Mouse (Mus musculus) intestine, embryonic 16.5 days (tissue): Measurements from ENCODE around the gene Zdhhc14. TPM values are rescaled to one million over a fixed set of nuclear protein-coding genes. Genes with fewer than 3 reads are reported as not detected.
A peak's percentile ranks its signal among the peaks of the same experiment; 100 is the strongest.

Source experiments
- ATAC-seq: fragments of 200-750 bp; cut with Nextera tagmentation; 2 replicates; pipeline ENCODE4 v1.8.0; 2017; ENCODE audit warnings: moderate TSS enrichment, moderate library complexity
- H3K27ac ChIP-seq: fragments of 300-500 bp; sonication (generic); 2 replicates; pipeline ENCODE4 v1.5.1; 2014; ENCODE audit warnings: mild to moderate bottlenecking, low read length
- H3K27me3 ChIP-seq: fragments of 300-500 bp; sonication (generic); replicated peaks from 2 replicates; pipeline ENCODE4 v1.6.1; 2014; ENCODE audit warnings: low read length, control low read depth, mixed read lengths; ENCODE audit not compliant: control insufficient read depth, insufficient read depth
- H3K36me3 ChIP-seq: fragments of 300-500 bp; sonication (generic); 2 replicates; pipeline ENCODE4 v1.6.1; 2014; ENCODE audit warnings: low read length, control low read depth; ENCODE audit not compliant: control insufficient read depth, insufficient read depth
- H3K4me1 ChIP-seq: fragments of 300-500 bp; sonication (generic); 2 replicates; pipeline ENCODE4 v1.6.1; 2014; ENCODE audit warnings: low read length, control low read depth, mixed read lengths; ENCODE audit not compliant: control insufficient read depth, insufficient read depth
- H3K4me2 ChIP-seq: fragments of 300-500 bp; sonication (generic); 2 replicates; pipeline ENCODE4 v1.6.1; 2014; ENCODE audit warnings: low read depth, low read length, control low read depth
- H3K4me3 ChIP-seq: fragments of 300-500 bp; sonication (generic); 2 replicates; pipeline ENCODE4 v1.5.1; 2014; ENCODE audit warnings: mild to moderate bottlenecking, low read length
- H3K9ac ChIP-seq: fragments of 300-500 bp; sonication (generic); 2 replicates; pipeline ENCODE4 v1.6.1; 2014; ENCODE audit warnings: low read depth, low read length
- H3K9me3 ChIP-seq: fragments of 300-500 bp; sonication (generic); 2 replicates; pipeline ENCODE4 v1.6.1; 2016; ENCODE audit warnings: low read length, control low read depth; ENCODE audit not compliant: control insufficient read depth
- WGBS: fragments of 180-500 bp; shearing (Covaris S2); extraction: QIAGEN DNeasy Blood & Tissue Kit; methylation state at CpG from one replicate; pipeline ENCODE4 v1.1.7; 2014; 5-methylcytosine and 5-hydroxymethylcytosine counted together
- polyA plus RNA-seq: library from polyadenylated mRNA; unstranded; fragments of >200 nt; fragmentation: Nextera tagmentation; extraction: Ambion mirVana; gene quantifications from 2 replicates; pipeline ENCODE4 v1.2.1, GENCODE M21; 2015

Zdhhc14 gene
- polyA plus RNA-seq, 1 experiment from 2014 or later, result 0.48 TPM

DNA sequence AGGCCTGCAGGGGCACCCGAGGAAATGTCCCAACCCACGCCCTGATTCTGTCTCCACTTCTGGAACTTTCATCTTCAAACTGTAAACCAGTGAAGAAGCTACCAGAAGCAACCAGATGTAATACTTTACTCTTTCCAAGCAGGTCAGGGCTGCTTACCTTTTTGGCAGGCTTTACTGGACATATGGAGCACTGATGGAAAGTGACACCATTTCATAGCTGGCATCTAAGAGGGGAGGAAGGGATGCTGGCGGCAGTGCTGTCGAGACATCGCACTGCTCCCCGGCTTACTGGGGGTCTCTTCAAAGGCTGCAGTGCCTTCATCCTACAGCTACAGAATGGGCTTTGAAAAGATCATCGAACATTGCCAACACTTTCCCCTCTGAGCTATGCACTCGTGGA is 5.3 kb downstream of the Zdhhc14 start:
- H3K4me2 ChIP-seq, result no peak overlapping the region
- peaks cover 2% of the 10 kb centered on the region; the same call in 1 of the 2 replicates for H3K27me3 ChIP-seq
- H3K27ac ChIP-seq, result no peak overlapping the region
- H3K9ac ChIP-seq, result no peak overlapping the region
- ATAC-seq, result no peak
- WGBS, result 82% methylated on average over 8 of the region's 8 CpGs
- H3K36me3 ChIP-seq, result no peaks in the 10 kb centered on the region
- no peak overlapping the region for H3K4me3 ChIP-seq
- H3K9me3 ChIP-seq, result no peaks in the 10 kb centered on the region
- H3K4me1 ChIP-seq, result 0 out of 2 replicates have a peak, but pooled peaks cover 4% of the 10 kb centered on the region

DNA sequence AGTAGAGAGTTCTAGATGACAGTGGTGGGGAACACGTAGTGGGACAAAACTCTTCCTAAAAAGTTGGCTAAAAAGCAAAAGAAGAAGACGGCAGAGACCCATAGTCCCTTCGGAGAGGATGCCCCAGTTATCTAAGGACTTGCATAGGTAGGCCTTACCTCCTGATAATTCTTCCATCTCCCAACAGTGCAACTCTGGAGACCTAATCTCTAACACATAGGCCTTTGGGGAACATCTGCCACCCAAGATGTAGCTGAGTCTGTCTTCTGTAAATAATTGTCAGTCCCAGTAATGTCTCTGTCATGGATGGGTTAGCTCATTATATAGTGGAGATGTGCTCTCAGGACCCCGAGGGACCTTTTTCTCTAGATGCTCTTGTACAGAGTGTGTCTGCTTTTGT is 6.6 kb downstream of the Zdhhc14 start:
- H3K27ac ChIP-seq, result no peak overlapping the region
- H3K4me2 ChIP-seq, result no peak overlapping the region
- ATAC-seq, result no peak
- H3K9me3 ChIP-seq, result no peaks in the 10 kb centered on the region
- H3K4me1 ChIP-seq, result no peaks in the 10 kb centered on the region
- 90% methylated on average over 4 of the region's 4 CpGs for WGBS
- no peak overlapping the region for H3K4me3 ChIP-seq
- H3K36me3 ChIP-seq, result no peaks in the 10 kb centered on the region
- no peak overlapping the region for H3K9ac ChIP-seq
- no peaks in the 10 kb centered on the region; the same call in 1 of the 2 replicates for H3K27me3 ChIP-seq

DNA sequence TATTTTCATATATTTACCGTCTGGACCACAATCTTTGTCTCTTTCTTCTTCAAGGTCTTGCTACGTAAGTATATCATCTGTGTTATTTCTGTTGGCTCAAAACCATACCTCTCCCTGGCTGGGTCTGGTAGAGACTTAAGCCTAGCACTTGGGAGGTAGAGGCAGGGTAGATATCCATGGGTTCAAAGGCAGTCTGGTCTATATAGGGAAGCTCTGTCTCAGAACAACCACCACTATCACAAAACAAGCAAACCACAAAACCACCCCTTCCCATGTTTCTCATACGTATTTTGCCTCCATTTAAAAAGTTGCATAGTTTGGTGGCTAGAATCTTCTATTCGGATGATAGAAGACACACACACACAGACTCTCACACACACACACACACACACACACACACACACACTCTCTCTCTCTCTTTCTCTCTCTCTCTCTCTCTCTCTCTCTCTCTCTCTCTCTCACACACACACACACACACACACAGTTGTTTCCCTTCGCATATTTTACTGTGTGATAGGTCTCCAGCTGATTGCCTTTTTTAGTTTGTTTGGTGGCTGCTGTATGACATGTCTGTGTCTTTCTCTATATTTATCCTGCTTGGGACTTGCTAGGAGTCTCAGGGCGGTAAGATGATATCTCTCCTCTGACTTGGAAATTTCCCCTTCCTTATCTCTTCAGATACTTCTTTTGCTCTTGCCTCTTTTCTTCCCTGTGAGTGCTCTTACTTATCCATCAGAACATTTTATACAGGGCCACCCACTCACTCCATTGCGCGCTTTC is 11.8 kb downstream of the Zdhhc14 start:
- WGBS, result 81% methylated on average over 8 of the region's 8 CpGs
- no peak overlapping the region for H3K27ac ChIP-seq
- ATAC-seq, result no peak
- no peak overlapping the region for H3K9ac ChIP-seq
- H3K36me3 ChIP-seq, result no peaks in the 10 kb centered on the region
- no peak overlapping the region for H3K4me3 ChIP-seq
- H3K9me3 ChIP-seq, result no peaks in the 10 kb centered on the region
- H3K27me3 ChIP-seq, result no peaks in the 10 kb centered on the region
- no peak overlapping the region for H3K4me2 ChIP-seq
- 0 out of 2 replicates have a peak, but pooled peaks cover 4% of the 10 kb centered on the region for H3K4me1 ChIP-seq

- no peak overlapping the region for H3K27ac ChIP-seq
- ATAC-seq, result no peak
- no peak overlapping the region for H3K9ac ChIP-seq
- no peaks in the 10 kb centered on the region for H3K9me3 ChIP-seq
- 0 out of 2 replicates have a peak, but pooled peaks cover 4% of the 10 kb centered on the region for H3K4me1 ChIP-seq
- WGBS, result 83% methylated on average over 4 of the region's 4 CpGs
- no peaks in the 10 kb centered on the region for H3K27me3 ChIP-seq
- H3K4me3 ChIP-seq, result no peak overlapping the region
- no peak overlapping the region for H3K4me2 ChIP-seq
- H3K36me3 ChIP-seq, result no peaks in the 10 kb centered on the region
Observed at GRCm38 (mm10) chr17:5504969-5505368, 12.6 kb downstream of the Zdhhc14 start.

DNA sequence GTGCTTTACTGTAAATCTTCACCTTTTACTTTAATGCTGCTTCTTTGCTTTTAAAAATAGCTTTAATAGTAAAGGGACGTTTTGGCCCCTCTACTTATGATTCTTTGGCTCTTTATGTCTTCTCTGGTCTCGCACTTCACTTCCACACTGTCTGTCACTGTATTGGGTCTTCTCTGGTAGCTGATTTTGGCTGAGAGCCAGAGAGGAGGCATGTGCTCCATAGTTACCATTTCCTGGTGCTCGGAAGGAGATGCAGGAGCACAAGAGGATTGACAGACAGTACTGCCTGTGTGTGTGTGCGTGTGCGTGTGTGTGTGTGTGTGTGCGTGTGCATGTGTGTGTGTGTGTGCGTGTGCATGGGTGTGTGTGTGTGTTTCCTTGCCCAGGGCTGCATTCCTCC is 14.2 kb downstream of the Zdhhc14 start:
- H3K27ac ChIP-seq, result no peak overlapping the region
- no peaks in the 10 kb centered on the region for H3K9me3 ChIP-seq
- H3K36me3 ChIP-seq, result no peaks in the 10 kb centered on the region
- H3K4me2 ChIP-seq, result no peak overlapping the region
- H3K27me3 ChIP-seq, result no peaks in the 10 kb centered on the region
- ATAC-seq, result peak; percentile 55; the same call in 1 of the 2 replicates
- H3K4me3 ChIP-seq, result no peak overlapping the region
- no peak overlapping the region for H3K9ac ChIP-seq
- WGBS, result 46% methylated on average over 7 of the region's 7 CpGs
- 0 out of 2 replicates have a peak, but pooled peaks cover 4% of the 10 kb centered on the region for H3K4me1 ChIP-seq

- Histone ChIP-seq H3K4me3 (no peak overlapping the region), H3K27me3 (no peaks in the 10 kb centered on the region), H3K27ac (no peak overlapping the region), H3K4me2 (no peak overlapping the region), H3K36me3 (no peaks in the 10 kb centered on the region), H3K4me1 (0 out of 2 replicates have a peak, but pooled peaks cover 4% of the 10 kb centered on the region), H3K9me3 (no peaks in the 10 kb centered on the region), H3K9ac (no peak overlapping the region)
- ATAC-seq, result peak; percentile 78
- 60% methylated on average over 5 of the region's 5 CpGs for WGBS
Observed at GRCm38 (mm10) chr17:5506988-5507387, 14.6 kb downstream of the Zdhhc14 start.

DNA sequence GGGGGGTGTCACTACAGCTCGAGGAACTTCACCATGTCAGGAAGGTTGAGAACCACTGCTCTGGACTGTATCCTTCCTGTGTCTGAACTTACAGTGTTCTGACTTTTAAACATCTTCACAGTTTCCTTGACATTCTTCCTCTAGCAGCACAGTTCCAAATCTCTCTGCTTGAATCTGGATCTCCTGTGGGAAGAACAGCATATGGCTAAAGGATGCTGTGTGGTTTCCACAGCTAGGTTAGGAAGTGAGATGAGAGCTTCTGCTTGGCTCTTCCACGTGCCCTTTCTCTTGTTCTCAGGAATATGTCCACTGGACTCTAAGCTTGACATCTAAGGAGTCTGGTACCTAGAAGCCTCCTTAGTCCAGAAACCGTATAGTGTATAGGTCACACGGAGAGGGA is 15.7 kb downstream of the Zdhhc14 start:
- no peak for ATAC-seq
- WGBS, result 85% methylated on average over 4 of the region's 4 CpGs
- no peak overlapping the region for H3K4me2 ChIP-seq

GRCm38 (mm10) chr17:5510564-5510963 is 18.2 kb downstream of the Zdhhc14 start:
- H3K9ac ChIP-seq, result no peak overlapping the region
- no peaks in the 10 kb centered on the region for H3K27me3 ChIP-seq
- ATAC-seq, result no peak
- no peak overlapping the region for H3K4me3 ChIP-seq
- H3K9me3 ChIP-seq, result no peaks in the 10 kb centered on the region
- 88% methylated on average over 9 of the region's 9 CpGs for WGBS
- H3K4me1 ChIP-seq, result 0 out of 2 replicates have a peak, but pooled peaks cover 4% of the 10 kb centered on the region
- H3K27ac ChIP-seq, result no peak overlapping the region
- no peaks in the 10 kb centered on the region for H3K36me3 ChIP-seq
- no peak overlapping the region for H3K4me2 ChIP-seq

More for the DNA sequence above, 15.7 kb downstream of the Zdhhc14 start:
- Histone ChIP-seq H3K36me3 (no peaks in the 10 kb centered on the region), H3K4me3 (no peak overlapping the region), H3K27ac (no peak overlapping the region), H3K9ac (no peak overlapping the region), H3K9me3 (no peaks in the 10 kb centered on the region), H3K4me1 (0 out of 2 replicates have a peak, but pooled peaks cover 4% of the 10 kb centered on the region), H3K27me3 (no peaks in the 10 kb centered on the region)

DNA sequence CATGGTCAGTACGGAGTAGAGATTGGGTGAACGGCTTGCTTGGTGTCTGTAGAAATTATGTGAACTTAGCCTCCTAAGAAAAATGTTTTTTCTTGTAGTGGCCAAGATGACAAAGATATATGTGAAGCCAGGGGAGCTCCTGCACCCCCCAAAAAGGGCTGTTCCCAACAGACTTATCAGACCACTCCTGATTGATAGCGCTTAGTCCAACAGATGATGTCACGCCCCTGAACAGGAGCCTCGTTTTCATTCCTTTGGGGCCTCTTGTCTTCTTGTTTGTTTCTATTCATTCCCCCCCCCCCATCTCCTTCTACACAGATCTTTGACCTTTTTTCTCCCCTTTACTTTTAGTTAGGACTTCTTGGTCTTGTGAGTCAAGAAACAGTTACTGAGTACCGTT is 19.4 kb downstream of the Zdhhc14 start:
- Histone ChIP-seq H3K4me2 (no peak overlapping the region), H3K4me1 (0 out of 2 replicates have a peak, but pooled peaks cover under 1% of the 10 kb centered on the region), H3K4me3 (no peak overlapping the region), H3K27ac (no peak overlapping the region), H3K9me3 (no peaks in the 10 kb centered on the region), H3K36me3 (no peaks in the 10 kb centered on the region), H3K9ac (no peak overlapping the region), H3K27me3 (no peaks in the 10 kb centered on the region)
- 65% methylated on average over 6 of the region's 6 CpGs for WGBS
- no peak for ATAC-seq
